Mouse (Mus musculus) heart, adult 2 months (tissue): ENCODE data around the gene Bcas1. TPM values are rescaled to one million over a fixed set of nuclear protein-coding genes. Genes with fewer than 3 reads are reported as not detected.

Experiments used
- DNase-seq, 2 experiments: peaks; one replicate each; pipeline ENCODE4 v3.0.0; 2021
- H3K27ac ChIP-seq: fragments of 200-600 bp; 2 replicates; pipeline ENCODE4 v1.8.1; 2022
- H3K27me3 ChIP-seq: fragments of 200-500 bp; 2 replicates; pipeline ENCODE4 v1.6.1; 2012; ENCODE audit warnings: mild to moderate bottlenecking, low read length, inconsistent platforms, mixed read lengths; ENCODE audit not compliant: control insufficient read depth, insufficient read depth
- H3K36me3 ChIP-seq: fragments of 200-500 bp; 2 replicates; pipeline ENCODE4 v1.6.1; 2012; ENCODE audit warnings: low read length, inconsistent platforms; ENCODE audit not compliant: control insufficient read depth, insufficient read depth
- H3K4me1 ChIP-seq: fragments of 200-500 bp; 2 replicates; pipeline ENCODE4 v1.6.1; 2011; ENCODE audit warnings: low read length; ENCODE audit not compliant: control insufficient read depth, insufficient read depth
- H3K4me3 ChIP-seq: fragments of 200-600 bp; 2 replicates; pipeline ENCODE4 v1.8.1; 2022
- H3K79me2 ChIP-seq: fragments of 200-500 bp; replicated peaks from 2 replicates; pipeline ENCODE4 v1.6.1; 2012; ENCODE audit warnings: mild to moderate bottlenecking, inconsistent platforms, low read length, moderate library complexity, mixed read lengths; ENCODE audit not compliant: control insufficient read depth, insufficient read depth
- H3K9ac ChIP-seq: fragments of 200-500 bp; 2 replicates; pipeline ENCODE4 v1.6.1; 2012; ENCODE audit warnings: low read depth, mild to moderate bottlenecking, control low read depth, inconsistent platforms, low read length, mixed read lengths
- CTCF ChIP-seq: fragments of 200-600 bp; IDR thresholded peaks from 2 replicates; pipeline ENCODE4 v1.8.1; 2022; ENCODE audit warnings: antibody characterized with exemption, mild to moderate bottlenecking, moderate library complexity
- EP300 ChIP-seq: fragments of 200-500 bp; IDR thresholded peaks from 2 replicates; pipeline ENCODE4 v1.6.1; 2011; ENCODE audit warnings: low read depth, low read length, control low read depth; ENCODE audit not compliant: insufficient read depth
- POLR2A ChIP-seq: fragments of 200-500 bp; IDR thresholded peaks from 2 replicates; pipeline ENCODE4 v1.6.1; 2011; ENCODE audit warnings: mild to moderate bottlenecking, low read depth, low read length, control low read depth; ENCODE audit not compliant: insufficient read depth
- WGBS: fragments of 180-500 bp; shearing (Covaris S2); methylation state at CpG from one replicate; pipeline ENCODE4 v1.1.7; 2018; 5-methylcytosine and 5-hydroxymethylcytosine counted together
- intact Hi-C: fragments of 180-260 bp; cut with DNase I; formaldehyde crosslinking; loops from one replicate; pipeline ENCODE4 v1.15.1; 2025
- polyA plus RNA-seq: library from polyadenylated mRNA; depleted of rRNA; stranded (reverse); fragments of >200 nt; gene quantifications from 2 replicates; pipeline ENCODE4 v1.2.3, GENCODE M21; 2012
- total RNA-seq, 2 experiments: library from RNA; stranded (reverse); gene quantifications; 2 replicates each; pipeline ENCODE4 v1.2.3; 2021

Gene Bcas1
- total and polyA plus RNA-seq, 3 experiments: 0.14 to 1.1 (median 0.26) TPM

GRCm38 (mm10) chr2:170411490-170412168 is 16.0 kb downstream of the Bcas1 start:
- intact Hi-C loops: no loop called here
- no peak overlapping the region for H3K27ac ChIP-seq
- 0 out of 2 replicates have a peak, but pooled peaks cover 2% of the 10 kb centered on the region for H3K4me1 ChIP-seq
- no peak for TF ChIP-seq POLR2A
- no peak for TF ChIP-seq EP300
- no peak for TF ChIP-seq CTCF
- DNase-seq: no peak
- H3K79me2 ChIP-seq: no peaks in the 10 kb centered on the region
- H3K9ac ChIP-seq: no peak overlapping the region
- H3K36me3 ChIP-seq: no peaks in the 10 kb centered on the region
- no peak overlapping the region for H3K4me3 ChIP-seq
- 4% methylated on average over 13 of the region's 13 CpGs for WGBS
- H3K27me3 ChIP-seq: peaks cover 6% of the 10 kb centered on the region

- Histone ChIP-seq H3K36me3 (no peaks in the 10 kb centered on the region), H3K9ac (no peak overlapping the region), H3K4me1 (0 out of 2 replicates have a peak, but pooled peaks cover 2% of the 10 kb centered on the region), H3K27me3 (peaks cover 6% of the 10 kb centered on the region), H3K27ac (no peak overlapping the region), H3K79me2 (no peaks in the 10 kb centered on the region), H3K4me3 (no peak overlapping the region)
- intact Hi-C loops: no loop called here
- TF ChIP-seq CTCF (no peak), POLR2A (no peak), EP300 (no peak)
- no peak for DNase-seq
- 20% methylated on average over 23 of the region's 23 CpGs for WGBS
These were observed 16.8 kb downstream of the Bcas1 start for GRCm38 (mm10) chr2:170410677-170411489.

- intact Hi-C loops: no loop called here
These were observed 21.2 kb downstream of the Bcas1 start for GRCm38 (mm10) chr2:170406438-170406837.

GRCm38 (mm10) chr2:170404781-170405573 is 22.7 kb downstream of the Bcas1 start:
- intact Hi-C loops: loop anchor here (5.0 kb wide), 1 partner anchor 288 kb away; no protein-coding TSS in a partner anchor

More at GRCm38 (mm10) chr2:170406438-170406837, 21.2 kb downstream of the Bcas1 start:
- DNase-seq: no peak
- no peak for TF ChIP-seq CTCF
- no peak for TF ChIP-seq POLR2A
- TF ChIP-seq EP300: no peak
- Histone ChIP-seq H3K79me2 (no peaks in the 10 kb centered on the region), H3K36me3 (no peaks in the 10 kb centered on the region), H3K27me3 (peaks cover 2% of the 10 kb centered on the region; the same call in 1 of the 2 replicates), H3K4me1 (no peaks in the 10 kb centered on the region; the same call in 1 of the 2 replicates), H3K9ac (no peak overlapping the region), H3K4me3 (no peak overlapping the region), H3K27ac (no peak overlapping the region)
- WGBS: 61% methylated on average over 14 of the region's 14 CpGs

GRCm38 (mm10) chr2:170403666-170404385 is 23.8 kb downstream of the Bcas1 start:
- no peaks in the 10 kb centered on the region for H3K27me3 ChIP-seq
- H3K36me3 ChIP-seq: no peaks in the 10 kb centered on the region
- 58% methylated on average over 10 of the region's 10 CpGs for WGBS
- intact Hi-C loops: loop anchor here (5.0 kb wide), 1 partner anchor 287 kb away; no protein-coding TSS in a partner anchor
- no peaks in the 10 kb centered on the region for H3K79me2 ChIP-seq
- H3K4me3 ChIP-seq: no peak overlapping the region
- H3K27ac ChIP-seq: no peak overlapping the region
- DNase-seq: no peak
- H3K4me1 ChIP-seq: peaks cover 2% of the 10 kb centered on the region; the same call in 1 of the 2 replicates
- H3K9ac ChIP-seq: no peak overlapping the region
- TF ChIP-seq CTCF (no peak), EP300 (no peak), POLR2A (no peak)

More at GRCm38 (mm10) chr2:170404781-170405573, 22.7 kb downstream of the Bcas1 start:
- Histone ChIP-seq H3K4me1 (peaks cover 2% of the 10 kb centered on the region; the same call in 1 of the 2 replicates), H3K36me3 (no peaks in the 10 kb centered on the region), H3K4me3 (no peak overlapping the region), H3K79me2 (no peaks in the 10 kb centered on the region), H3K27me3 (no peaks in the 10 kb centered on the region), H3K9ac (no peak overlapping the region), H3K27ac (no peak overlapping the region)
- TF ChIP-seq CTCF: no peak
- no peak for TF ChIP-seq EP300
- no peak for TF ChIP-seq POLR2A
- DNase-seq: no peak
- whole genome bisulfite sequencing: 40% methylated on average over 18 of the region's 18 CpGs
